In the genomic region with DNA sequence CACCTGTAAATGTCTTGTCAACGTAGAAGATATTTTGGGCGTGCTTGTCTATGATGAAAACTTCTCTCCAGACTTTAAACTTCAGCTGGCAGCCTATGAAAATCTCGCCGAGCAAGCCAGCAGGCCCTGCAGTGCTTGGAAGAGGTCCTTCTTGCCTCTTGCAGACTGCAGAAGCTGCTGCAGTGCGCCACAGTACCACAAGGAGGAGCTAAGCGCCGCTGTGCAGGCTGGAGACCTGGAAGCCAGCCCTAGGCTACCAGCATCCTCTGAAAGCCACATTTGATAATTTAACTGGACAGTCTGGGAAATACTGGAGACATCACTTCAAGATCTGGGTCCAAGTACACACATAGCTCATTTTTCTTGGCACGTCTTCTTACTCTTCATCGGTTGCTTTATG, we compare ENCODE assay signal across 8 mouse cellular contexts. TPM values are rescaled to one million over a fixed set of nuclear protein-coding genes. Genes with fewer than 3 reads are reported as not detected.
A peak's percentile ranks its signal among the peaks of the same experiment; 100 is the strongest.
DNase-seq lines count a peak whose midpoint lies in the region; ATAC-seq and TF ChIP-seq lines count a peak whose summit lies in the region.
"Had no signal": no experiment of that assay in that cellular context is flagged by ENCODE, and none has a peak within 500 bp of the region (broad histone marks: within the 10 kb centered on the region; RNA-seq: fewer than 3 reads in every experiment).

No protein-coding gene starts in this region.

- no peaks in the 10 kb centered on the region for H3K9me3 ChIP-seq in midbrain, embryonic 12.5 days
- H3K9me3 ChIP-seq: megakaryocyte, embryonic 14.5 days had no signal

- ATAC-seq in midbrain, embryonic 12.5 days (ENCODE audit: low FRiP score, low read depth) = peak; percentile 81; the same call in 1 of the 2 replicates

- no peaks in the 10 kb centered on the region for H3K27me3 ChIP-seq in midbrain, embryonic 12.5 days
- H3K27me3 ChIP-seq in small intestine, adult 2 months (ENCODE audit: control insufficient read depth, insufficient read depth, low read length) = no peaks in the 10 kb centered on the region
- H3K27me3 ChIP-seq: megakaryocyte, embryonic 14.5 days had no signal

- TF ChIP-seq POLR2A in small intestine, adult 2 months (IDR thresholded peaks at IDR 0.05; ENCODE audit: low read depth, low read length) = no peak

- H3K4me2 ChIP-seq in midbrain, embryonic 12.5 days (replicated peaks) = no peak overlapping the region

- no peaks in the 10 kb centered on the region for H3K4me1 ChIP-seq in midbrain, embryonic 12.5 days
- H3K4me1 ChIP-seq in small intestine, adult 2 months (ENCODE audit: control insufficient read depth, insufficient read depth, insufficient read length, low read length) = peaks cover 4% of the 10 kb centered on the region; the same call in 1 of the 2 replicates

- H3K27ac ChIP-seq in midbrain, embryonic 12.5 days (replicated peaks) = no peak overlapping the region
- no peak overlapping the region for H3K27ac ChIP-seq in small intestine, adult 2 months (ENCODE audit: insufficient read depth, low read depth, low read length)

- peak; percentile 88 for TF ChIP-seq CTCF in small intestine, adult 2 months (IDR thresholded peaks at IDR 0.05; ENCODE audit: extremely low read depth, insufficient read length, insufficient replicate concordance, low read depth, low read length)

- no peaks in the 10 kb centered on the region for H3K36me3 ChIP-seq in midbrain, embryonic 12.5 days
- H3K36me3 ChIP-seq in small intestine, adult 2 months (ENCODE audit: control insufficient read depth, insufficient read depth, low read length) = no peaks in the 10 kb centered on the region

- 16% methylated on average over 9 of the region's 9 CpGs for WGBS in midbrain, embryonic 12.5 days
- 14% methylated on average over 9 of the region's 9 CpGs for WGBS in small intestine, adult 2 months

- H3K9ac ChIP-seq in midbrain, embryonic 12.5 days (replicated peaks) = no peak overlapping the region

- H3K4me3 ChIP-seq in midbrain, embryonic 12.5 days = no peak overlapping the region
- no peak overlapping the region for H3K4me3 ChIP-seq in small intestine, adult 2 months (ENCODE audit: low read depth, low read length)
- H3K4me3 ChIP-seq: megakaryocyte, embryonic 14.5 days had no signal

- DNase-seq in adipocyte (ENCODE audit: low spot score) = peak; percentile 88
- peak; percentile 94 to 97 for DNase-seq in cerebellum, postnatal 14 days
- peak; percentile 75 to 84 for DNase-seq in frontal cortex, postnatal 25 days (ENCODE audit: low spot score in 2 of 2)
- peak; percentile 82 for DNase-seq in induced T-regulatory cell, adult 2 months (ENCODE audit: low read depth)
- peak; percentile 39 to 79 for DNase-seq in left cerebral cortex, adult 8-10 months (ENCODE audit: low spot score in 2 of 2)

RNA-seq across cellular contexts. Expression of a gene that starts 10.0 kb away (rescaled TPM):
- 100 to 1,000 TPM; 199 to 232 (median 219) TPM for total RNA-seq in left cerebral cortex, adult 8-10 months (2022)
- polyA plus RNA-seq in midbrain, embryonic 12.5 days (2016; fragmentation: Nextera tagmentation; extraction: Ambion mirVana) = 74.2 and 75.5 TPM in 2 replicates
- 6.3 and 9.6 TPM in 2 replicates for polyA plus RNA-seq in small intestine, adult 2 months (2012; rRNA removed)

RNA-seq across cellular contexts. Expression of a gene that starts 55.5 kb away (rescaled TPM):
- total RNA-seq in left cerebral cortex, adult 8-10 months (2022) = 10 to 100 TPM; 18.2 to 26.0 (median 21.3) TPM
- polyA plus RNA-seq in midbrain, embryonic 12.5 days (2016; fragmentation: Nextera tagmentation; extraction: Ambion mirVana) = 15.0 and 19.8 TPM in 2 replicates
- polyA plus RNA-seq in small intestine, adult 2 months (2012; rRNA removed) = 30.8 and 55.9 TPM in 2 replicates
